Mouse (Mus musculus): ENCODE measurements around the gene Dennd5a. TPM values are rescaled to one million over a fixed set of nuclear protein-coding genes. Genes with fewer than 3 reads are reported as not detected.
"Not testable (repeated sequence)": the region's sequence is repeated elsewhere in the genome, so short reads cannot be mapped to it uniquely, and the experiment has no call there.

Gene Dennd5a
- polyA plus RNA-seq (2016; fragmentation: Nextera tagmentation; extraction: Ambion mirVana): 42.0 and 51.4 TPM in 2 replicates

GRCm38 (mm10) chr7:109959716-109960612 lies at the start of gene Dennd5a:
Gene Dennd5a, minus strand, starts transcription at chr7:109960470.
- Histone ChIP-seq H3K4me3 (peak within 1 kb of the TSS; percentile 91), H3K4me2 (replicated peaks) (peak within 1 kb of the TSS; percentile 64), H3K27ac (peak within 1 kb of the TSS; percentile 92), H3K9ac (peak within 1 kb of the TSS; percentile 98), H3K27me3 (no peaks in the 10 kb centered on the region), H3K9me3 (no peaks in the 10 kb centered on the region), H3K4me1 (peaks cover 44% of the 10 kb centered on the region), H3K36me3 (no peaks in the 10 kb centered on the region)
- WGBS: under 1% methylated on average over 84 of the region's 107 CpGs
- ATAC-seq (ENCODE audit: insufficient number of reproducible peaks, insufficient read depth, low FRiP score, low TSS enrichment): peak; percentile 92

- no peak overlapping the region for H3K4me2 ChIP-seq (replicated peaks)
- no peaks in the 10 kb centered on the region for H3K4me1 ChIP-seq
- no peaks in the 10 kb centered on the region for H3K27me3 ChIP-seq
- no peak for ATAC-seq (ENCODE audit: insufficient number of reproducible peaks, insufficient read depth, low FRiP score, low TSS enrichment)
- no peak overlapping the region for H3K9ac ChIP-seq
- no peak overlapping the region for H3K27ac ChIP-seq
- WGBS: 91% methylated on average over 6 of the region's 6 CpGs
- no peaks in the 10 kb centered on the region for H3K36me3 ChIP-seq
- no peaks in the 10 kb centered on the region for H3K9me3 ChIP-seq
- no peak overlapping the region for H3K4me3 ChIP-seq
Observed at GRCm38 (mm10) chr7:110009084-110009483, 48.8 kb upstream of the Dennd5a start.

- ATAC-seq (ENCODE audit: insufficient number of reproducible peaks, insufficient read depth, low FRiP score, low TSS enrichment): no peak
- Histone ChIP-seq H3K9me3 (no peaks in the 10 kb centered on the region), H3K27ac (no peak overlapping the region), H3K9ac (no peak overlapping the region), H3K4me1 (no peaks in the 10 kb centered on the region), H3K27me3 (no peaks in the 10 kb centered on the region), H3K36me3 (no peaks in the 10 kb centered on the region), H3K4me2 (replicated peaks) (no peak overlapping the region), H3K4me3 (no peak overlapping the region)
- 90% methylated on average over 1 of the region's 1 CpGs for WGBS
Observed at GRCm38 (mm10) chr7:110008513-110008912, 48.2 kb upstream of the Dennd5a start.

GRCm38 (mm10) chr7:110006471-110007195 lies 46.4 kb upstream of the Dennd5a start:
- Histone ChIP-seq H3K36me3 (no peaks in the 10 kb centered on the region), H3K9me3 (no peaks in the 10 kb centered on the region), H3K4me1 (peaks cover 4% of the 10 kb centered on the region; the same call in 1 of the 2 replicates), H3K9ac (no peak overlapping the region), H3K27ac (no peak overlapping the region), H3K27me3 (no peaks in the 10 kb centered on the region), H3K4me2 (replicated peaks) (no peak overlapping the region), H3K4me3 (no peak overlapping the region)
- no peak for ATAC-seq (ENCODE audit: insufficient number of reproducible peaks, insufficient read depth, low FRiP score, low TSS enrichment)
- WGBS: 68% methylated on average over 5 of the region's 5 CpGs

- Histone ChIP-seq H3K27me3 (no peaks in the 10 kb centered on the region), H3K4me1 (peaks cover 4% of the 10 kb centered on the region; the same call in 1 of the 2 replicates), H3K4me2 (replicated peaks) (no peak overlapping the region)
Observed at GRCm38 (mm10) chr7:110005976-110006375, 45.7 kb upstream of the Dennd5a start.

GRCm38 (mm10) chr7:110002968-110003367 lies 42.7 kb upstream of the Dennd5a start:
- 0 out of 2 replicates have a peak overlapping the region, but pooled peaks have one; percentile 7 for H3K4me3 ChIP-seq
- no peak for ATAC-seq (ENCODE audit: insufficient number of reproducible peaks, insufficient read depth, low FRiP score, low TSS enrichment)
- 12% methylated on average over 20 of the region's 20 CpGs for WGBS
- peak overlapping the region; percentile 46 for H3K4me2 ChIP-seq (replicated peaks)
- H3K36me3 ChIP-seq: no peaks in the 10 kb centered on the region
- H3K9ac ChIP-seq: peak overlapping the region; percentile 44; the same call in 1 of the 2 replicates
- no peaks in the 10 kb centered on the region for H3K9me3 ChIP-seq
- no peak overlapping the region for H3K27ac ChIP-seq
- no peaks in the 10 kb centered on the region for H3K27me3 ChIP-seq
- H3K4me1 ChIP-seq: peaks cover 7% of the 10 kb centered on the region; the same call in 1 of the 2 replicates

More at GRCm38 (mm10) chr7:110005976-110006375, 45.7 kb upstream of the Dennd5a start:
- Histone ChIP-seq H3K9ac (no peak overlapping the region), H3K27ac (no peak overlapping the region), H3K4me3 (no peak overlapping the region), H3K36me3 (no peaks in the 10 kb centered on the region), H3K9me3 (no peaks in the 10 kb centered on the region)
- no peak for ATAC-seq (ENCODE audit: insufficient number of reproducible peaks, insufficient read depth, low FRiP score, low TSS enrichment)

GRCm38 (mm10) chr7:110002092-110002491 lies 41.8 kb upstream of the Dennd5a start:
- Histone ChIP-seq H3K9ac (no peak overlapping the region), H3K9me3 (no peaks in the 10 kb centered on the region), H3K4me3 (no peak overlapping the region), H3K4me1 (peaks cover 7% of the 10 kb centered on the region; the same call in 1 of the 2 replicates), H3K4me2 (replicated peaks) (no peak overlapping the region), H3K27ac (no peak overlapping the region), H3K27me3 (no peaks in the 10 kb centered on the region), H3K36me3 (no peaks in the 10 kb centered on the region)
- ATAC-seq (ENCODE audit: insufficient number of reproducible peaks, insufficient read depth, low FRiP score, low TSS enrichment): no peak

- no peak overlapping the region for H3K27ac ChIP-seq
- H3K9me3 ChIP-seq: no peaks in the 10 kb centered on the region
- no peak overlapping the region for H3K9ac ChIP-seq
- no peaks in the 10 kb centered on the region for H3K27me3 ChIP-seq
- ATAC-seq (ENCODE audit: insufficient number of reproducible peaks, insufficient read depth, low FRiP score, low TSS enrichment): no peak
- WGBS: 72% methylated on average over 4 of the region's 4 CpGs
- H3K36me3 ChIP-seq: no peaks in the 10 kb centered on the region
- peaks cover 7% of the 10 kb centered on the region; the same call in 1 of the 2 replicates for H3K4me1 ChIP-seq
- no peak overlapping the region for H3K4me2 ChIP-seq (replicated peaks)
- H3K4me3 ChIP-seq: no peak overlapping the region
Observed at GRCm38 (mm10) chr7:109998388-109998787, 38.1 kb upstream of the Dennd5a start.

GRCm38 (mm10) chr7:109993157-109993959 lies 33.1 kb upstream of the Dennd5a start:
- no peak overlapping the region for H3K4me2 ChIP-seq (replicated peaks)
- no peak overlapping the region for H3K27ac ChIP-seq
- no peaks in the 10 kb centered on the region for H3K4me1 ChIP-seq
- ATAC-seq (ENCODE audit: insufficient number of reproducible peaks, insufficient read depth, low FRiP score, low TSS enrichment): no peak
- no peak overlapping the region for H3K4me3 ChIP-seq
- no peak overlapping the region for H3K9ac ChIP-seq
- no peaks in the 10 kb centered on the region for H3K9me3 ChIP-seq
- no peaks in the 10 kb centered on the region for H3K27me3 ChIP-seq
- WGBS: 54% methylated on average over 2 of the region's 2 CpGs
- H3K36me3 ChIP-seq: no peaks in the 10 kb centered on the region

GRCm38 (mm10) chr7:109991286-109991685 lies 31.0 kb upstream of the Dennd5a start:
- Histone ChIP-seq H3K9ac (no peak overlapping the region), H3K27me3 (no peaks in the 10 kb centered on the region), H3K4me2 (replicated peaks) (no peak overlapping the region), H3K4me1 (no peaks in the 10 kb centered on the region), H3K4me3 (no peak overlapping the region), H3K36me3 (no peaks in the 10 kb centered on the region), H3K27ac (no peak overlapping the region), H3K9me3 (no peaks in the 10 kb centered on the region)
- WGBS: 92% methylated on average over 1 of the region's 1 CpGs
- ATAC-seq (ENCODE audit: insufficient number of reproducible peaks, insufficient read depth, low FRiP score, low TSS enrichment): no peak

- 31% methylated on average over 6 of the region's 6 CpGs for WGBS
- H3K9ac ChIP-seq: peak within 1 kb of the TSS; percentile 79
- peak within 1 kb of the TSS; percentile 68 for H3K4me2 ChIP-seq (replicated peaks)
- peak within 1 kb of the TSS; percentile 75 for H3K27ac ChIP-seq
- not testable (repeated sequence) for H3K27me3 ChIP-seq; H3K9me3 ChIP-seq; H3K36me3 ChIP-seq; ATAC-seq (ENCODE audit: insufficient number of reproducible peaks, insufficient read depth, low FRiP score, low TSS enrichment)
- peaks cover 12% of the 10 kb centered on the region for H3K4me1 ChIP-seq
- H3K4me3 ChIP-seq: peak within 1 kb of the TSS; percentile 71
Observed at GRCm38 (mm10) chr7:109986775-109987174, 26.5 kb upstream of the Dennd5a start, which contains the start of gene Tmem41b. Gene Tmem41b, minus strand, starts transcription at chr7:109986929.
